Mouse (Mus musculus) CH12.LX (cell line): ENCODE results near the gene Borcs7. TPM values are rescaled to one million over a fixed set of nuclear protein-coding genes. Genes with fewer than 3 reads are reported as not detected.

Source experiments
- DNase-seq: peaks from one replicate; pipeline ENCODE4 v3.0.0-alpha.2; 2013; ENCODE audit errors: extremely low read depth
- H3K27ac ChIP-seq: 2 replicates; pipeline ENCODE4 v1.5.1; 2012; ENCODE audit warnings: low read depth, mild to moderate bottlenecking, control low read depth, moderate library complexity; ENCODE audit not compliant: insufficient read depth
- H3K27me3 ChIP-seq: replicated peaks from 2 replicates; pipeline ENCODE3; 2012; ENCODE audit warnings: inconsistent platforms
- H3K36me3 ChIP-seq, 2 experiments: replicated peaks in 1 of 2; 2 replicates each; pipeline versions ENCODE3 to v1.6.1; 2012; ENCODE audit warnings: inconsistent platforms in 1 of 2, low read length in 1 of 2, mild to moderate bottlenecking in 1 of 2, mixed read lengths in 1 of 2, moderate library complexity in 1 of 2; ENCODE audit not compliant: control insufficient read depth in 1 of 2, insufficient read depth in 1 of 2
- H3K4me1 ChIP-seq, 2 experiments: 2 replicates each; pipeline ENCODE4 v1.6.1; 2012; ENCODE audit warnings: inconsistent platforms in 1 of 2, moderate library complexity in 1 of 2; ENCODE audit not compliant: insufficient read depth in 2 of 2, control insufficient read depth in 1 of 2
- H3K4me2 ChIP-seq: 2 replicates; pipeline ENCODE4 v1.6.1; 2012; ENCODE audit warnings: low read depth, mild to moderate bottlenecking, control low read depth; ENCODE audit not compliant: poor library complexity, insufficient read depth, severe bottlenecking
- H3K4me3 ChIP-seq, 3 experiments: fragments of 150-350 bp in 1 of 3; sonication (generic) in 1 of 3; replicated peaks in 1 of 3; 2 replicates each; pipeline versions ENCODE3 to v1.5.1; 2011 to 2012; ENCODE audit warnings: low read depth in 2 of 3, low read length in 2 of 3, mild to moderate bottlenecking in 2 of 3, moderate library complexity in 2 of 3, control low read depth in 1 of 3, improper control_type of control experiment in 1 of 3, inconsistent platforms in 1 of 3, mixed read lengths in 1 of 3; ENCODE audit not compliant: poor library complexity in 1 of 3
- H3K79me2 ChIP-seq: replicated peaks from 2 replicates; pipeline ENCODE4 v1.6.1; 2012; ENCODE audit warnings: mild to moderate bottlenecking, moderate library complexity; ENCODE audit not compliant: control insufficient read depth, poor library complexity, insufficient read depth, severe bottlenecking; ENCODE audit errors: extremely low read depth
- H3K9ac ChIP-seq: 2 replicates; pipeline ENCODE4 v1.6.1; 2012; ENCODE audit warnings: low read depth, mild to moderate bottlenecking, control low read depth, moderate library complexity; ENCODE audit not compliant: insufficient read depth
- H3K9me3 ChIP-seq: replicated peaks from 2 replicates; pipeline ENCODE3; 2012; ENCODE audit warnings: low read length, inconsistent platforms, mixed read lengths
- BHLHE40 ChIP-seq: IDR thresholded peaks from 2 replicates; pipeline ENCODE4 v1.6.1; 2011; ENCODE audit warnings: mild to moderate bottlenecking, low read depth, low read length, improper control_type of control experiment
- CTCF ChIP-seq, 2 experiments: IDR thresholded peaks in 1 of 2; conservative IDR thresholded peaks in 1 of 2; 2 replicates each; pipeline ENCODE4 v1.5.1; 2011 to 2012; ENCODE audit warnings: low read depth in 2 of 2, low read length in 2 of 2, improper control_type of control experiment in 1 of 2, inconsistent platforms in 1 of 2, mild to moderate bottlenecking in 1 of 2, moderate library complexity in 1 of 2
- ELF1 ChIP-seq: IDR thresholded peaks from 2 replicates; pipeline ENCODE4 v1.6.1; 2014; ENCODE audit warnings: low read depth, mild to moderate bottlenecking, inconsistent platforms, low read length, improper control_type of control experiment
- ETS1 ChIP-seq: conservative IDR thresholded peaks from 2 replicates; pipeline ENCODE4 v1.6.1; 2012; ENCODE audit warnings: low read depth, mild to moderate bottlenecking, inconsistent platforms, low read length, improper control_type of control experiment, moderate library complexity
- GABPA ChIP-seq: IDR thresholded peaks from 2 replicates; pipeline ENCODE4 v1.6.1; 2012; ENCODE audit warnings: low read depth, low read length, improper control_type of control experiment, inconsistent platforms; ENCODE audit not compliant: insufficient replicate concordance
- HCFC1 ChIP-seq: IDR thresholded peaks from 2 replicates; pipeline ENCODE4 v1.6.1; 2012; ENCODE audit warnings: low read depth, mild to moderate bottlenecking, inconsistent platforms, low read length, improper control_type of control experiment
- IRF4 ChIP-seq: IDR thresholded peaks from 2 replicates; pipeline ENCODE4 v1.6.1; 2014; ENCODE audit warnings: low read depth, mild to moderate bottlenecking, inconsistent platforms, low read length, improper control_type of control experiment
- JUN ChIP-seq: IDR thresholded peaks from 2 replicates; pipeline ENCODE4 v1.6.1; 2011; ENCODE audit warnings: low read depth, mild to moderate bottlenecking, low read length, improper control_type of control experiment, moderate library complexity; ENCODE audit not compliant: insufficient read depth
- JUND ChIP-seq: conservative IDR thresholded peaks from 2 replicates; pipeline ENCODE4 v1.6.1; 2011; ENCODE audit warnings: low read depth, low read length, improper control_type of control experiment
- KAT2A ChIP-seq: IDR thresholded peaks from 2 replicates; pipeline ENCODE4 v1.6.1; 2012; ENCODE audit warnings: low read length, improper control_type of control experiment, inconsistent platforms; ENCODE audit not compliant: insufficient replicate concordance
- MXI1 ChIP-seq: IDR thresholded peaks from 2 replicates; pipeline ENCODE4 v1.6.1; 2011; ENCODE audit warnings: mild to moderate bottlenecking, low read depth, low read length, improper control_type of control experiment
- PAX5 ChIP-seq: IDR thresholded peaks from 2 replicates; pipeline ENCODE4 v1.6.1; 2012; ENCODE audit warnings: low read length, inconsistent platforms, mixed read lengths
- SMC3 ChIP-seq: IDR thresholded peaks from 2 replicates; pipeline ENCODE4 v1.6.1; 2011; ENCODE audit warnings: low read depth, low read length, improper control_type of control experiment
- USF1 ChIP-seq: IDR thresholded peaks from 2 replicates; pipeline ENCODE4 v1.6.1; 2014; ENCODE audit warnings: low read depth, mild to moderate bottlenecking, inconsistent platforms, low read length, improper control_type of control experiment
- ZKSCAN1 ChIP-seq: IDR thresholded peaks from 2 replicates; pipeline ENCODE4 v1.6.1; 2012; ENCODE audit warnings: low read depth, inconsistent platforms, low read length, improper control_type of control experiment, borderline replicate concordance
- dilution Hi-C: fragments of 300-500 bp; cut with MboI; formaldehyde crosslinking; loops from 2 replicates; pipeline ENCODE4 v1.14.3; 2020; ENCODE audit warnings: low sequenced_read_pairs; ENCODE audit not compliant: extremely low pct_unique_long_range_greater_than_20kb, extremely low pct_ligation_motif_present
- in situ Hi-C: fragments of 300-500 bp; cut with MboI; formaldehyde crosslinking; loops from 3 replicates; pipeline ENCODE4 v1.14.3; 2019; ENCODE audit warnings: low sequenced_read_pairs, low pct_ligation_motif_present, low pct_unique_long_range_greater_than_20kb, mixed read lengths
- polyA plus RNA-seq: library from polyadenylated mRNA; unstranded; fragments of >175 nt; gene quantifications from 2 replicates; pipeline ENCODE4 v1.2.1, GENCODE M21; 2012; ENCODE audit warnings: low read depth; ENCODE audit not compliant: insufficient read length
- total RNA-seq, 2 experiments: library from RNA; depleted of rRNA; stranded (reverse); fragments of 300-350 nt in 1 of 2; fragments of >200 nt in 1 of 2; gene quantifications; 2 replicates each; pipeline ENCODE4 v1.2.3; 2012 to 2014

Borcs7 gene
- total and polyA plus RNA-seq, 3 experiments: 6.6 to 14.5 (median 7.6) TPM

GRCm38 (mm10) chr19:46747799-46748198 lies 58.1 kb downstream of the Borcs7 start:
- in situ Hi-C loops: no loop called here
- Histone ChIP-seq H3K79me2 (no peaks in the 10 kb centered on the region), H3K27me3 (peaks cover 3% of the 10 kb centered on the region), H3K27ac (no peak overlapping the region), H3K4me2 (no peak overlapping the region), H3K9me3 (no peaks in the 10 kb centered on the region), H3K36me3 (no peaks in the 10 kb centered on the region), H3K4me1 (no peaks in the 10 kb centered on the region), H3K4me3 (no peak overlapping the region), H3K9ac (no peak overlapping the region)
- dilution Hi-C loops: no loop called here
- TF ChIP-seq JUN (no peak), KAT2A (no peak), MXI1 (no peak), IRF4 (no peak), CTCF (conservative IDR thresholded peaks at IDR 0.05 in 1 of 2, IDR thresholded peaks at IDR 0.05 in 1 of 2; ENCODE audit: low read depth in 2 of 2, low read length in 2 of 2) (no peak), ZKSCAN1 (no peak), BHLHE40 (no peak), USF1 (no peak)
- DNase-seq: no peak

GRCm38 (mm10) chr19:46752235-46752634 lies 62.5 kb downstream of the Borcs7 start:
- Histone ChIP-seq H3K36me3 (no peaks in the 10 kb centered on the region), H3K27me3 (peaks cover 5% of the 10 kb centered on the region), H3K4me3 (no peak overlapping the region)
- no peak for TF ChIP-seq PAX5
- TF ChIP-seq GABPA: no peak
- TF ChIP-seq SMC3: no peak
- no peak for TF ChIP-seq HCFC1
- TF ChIP-seq CTCF (conservative IDR thresholded peaks at IDR 0.05 in 1 of 2, IDR thresholded peaks at IDR 0.05 in 1 of 2; ENCODE audit: low read depth in 2 of 2, low read length in 2 of 2): no peak
- TF ChIP-seq ETS1: no peak
- no peak for TF ChIP-seq JUND
- no peak for TF ChIP-seq IRF4
- no peak for TF ChIP-seq USF1
- no peak for TF ChIP-seq ELF1
- TF ChIP-seq, all 38 proteins: peak for 0
- H3K9me3 ChIP-seq: no peaks in the 10 kb centered on the region
- DNase-seq: no peak
- dilution Hi-C loops (no loop called here), in situ Hi-C loops (no loop called here)
- no peaks in the 10 kb centered on the region for H3K79me2 ChIP-seq
- no peak overlapping the region for H3K4me2 ChIP-seq
- no peak overlapping the region for H3K27ac ChIP-seq
- H3K4me1 ChIP-seq: 0 out of 4 replicates have a peak, but pooled peaks cover 0 to 2% of the 10 kb centered on the region in 2 experiments
- H3K9ac ChIP-seq: no peak overlapping the region

Other genes with a start within 250 kb of the Borcs7 start
- gene Trim8, start 188.2 kb upstream of the Borcs7 start, total RNA-seq (2012; rRNA removed): 11.0 and 12.0 TPM in 2 replicates
- 3.7 and 4.4 TPM in 2 replicates for gene Trim8, start 188.2 kb upstream of the Borcs7 start, total RNA-seq (2014; rRNA removed)
- gene Trim8, start 188.2 kb upstream of the Borcs7 start, polyA plus RNA-seq: 23.3 and 24.9 TPM in 2 replicates
- gene Arl3, start 116.7 kb upstream of the Borcs7 start, total RNA-seq (2012; rRNA removed): 38.4 and 46.5 TPM in 2 replicates
- gene Arl3, start 116.7 kb upstream of the Borcs7 start, total RNA-seq (2014; rRNA removed): 23.7 and 24.1 TPM in 2 replicates
- gene Arl3, start 116.7 kb upstream of the Borcs7 start, polyA plus RNA-seq: 40.4 and 45.3 TPM in 2 replicates
- 8.5 and 9.4 TPM in 2 replicates for gene Sfxn2, start 116.5 kb upstream of the Borcs7 start, total RNA-seq (2012; rRNA removed)
- 5.9 and 6.8 TPM in 2 replicates for gene Sfxn2, start 116.5 kb upstream of the Borcs7 start, total RNA-seq (2014; rRNA removed)
- gene Sfxn2, start 116.5 kb upstream of the Borcs7 start, polyA plus RNA-seq: 11.1 and 11.8 TPM in 2 replicates
- gene Wbp1l, start 90.8 kb upstream of the Borcs7 start, total RNA-seq (2012; rRNA removed): 17.4 and 20.2 TPM in 2 replicates
- gene Wbp1l, start 90.8 kb upstream of the Borcs7 start, total RNA-seq (2014; rRNA removed): 10.6 and 11.6 TPM in 2 replicates
- gene Wbp1l, start 90.8 kb upstream of the Borcs7 start, polyA plus RNA-seq: 22.3 and 23.5 TPM in 2 replicates
- gene Cyp17a1, start 16.7 kb upstream of the Borcs7 start, total RNA-seq (2012; rRNA removed): not detected in 2 replicates
- gene Cyp17a1, start 16.7 kb upstream of the Borcs7 start, total RNA-seq (2014; rRNA removed): not detected in 2 replicates
- not detected in 2 replicates for gene Cyp17a1, start 16.7 kb upstream of the Borcs7 start, polyA plus RNA-seq
- 30.7 and 34.4 TPM in 2 replicates for gene As3mt, start 17.6 kb downstream of the Borcs7 start, total RNA-seq (2012; rRNA removed)
- 43.3 and 50.1 TPM in 2 replicates for gene As3mt, start 17.6 kb downstream of the Borcs7 start, total RNA-seq (2014; rRNA removed)
- gene As3mt, start 17.6 kb downstream of the Borcs7 start, polyA plus RNA-seq: 47.7 and 52.1 TPM in 2 replicates
- gene Cnnm2, start 71.7 kb downstream of the Borcs7 start, total RNA-seq (2012; rRNA removed): 3.1 and 3.7 TPM in 2 replicates
- gene Cnnm2, start 71.7 kb downstream of the Borcs7 start, total RNA-seq (2014; rRNA removed): 1.8 and 2.4 TPM in 2 replicates
- gene Cnnm2, start 71.7 kb downstream of the Borcs7 start, polyA plus RNA-seq: 1.8 and 2.6 TPM in 2 replicates